Mouse (Mus musculus) cortical plate, adult 2 months (tissue): ENCODE results near the gene Cpeb1.

Source experiments
- CTCF ChIP-seq: fragments of 200-500 bp; IDR thresholded peaks from 2 replicates; pipeline ENCODE4 v1.5.1; 2011; ENCODE audit warnings: mild to moderate bottlenecking, control low read depth, low read length; ENCODE audit not compliant: insufficient read depth; ENCODE audit errors: extremely low read depth
- POLR2A ChIP-seq: fragments of 200-500 bp; IDR thresholded peaks from 2 replicates; pipeline ENCODE4 v1.6.1; 2011; ENCODE audit warnings: mild to moderate bottlenecking, low read length, control low read depth; ENCODE audit not compliant: insufficient read depth; ENCODE audit errors: extremely low read depth

DNA sequence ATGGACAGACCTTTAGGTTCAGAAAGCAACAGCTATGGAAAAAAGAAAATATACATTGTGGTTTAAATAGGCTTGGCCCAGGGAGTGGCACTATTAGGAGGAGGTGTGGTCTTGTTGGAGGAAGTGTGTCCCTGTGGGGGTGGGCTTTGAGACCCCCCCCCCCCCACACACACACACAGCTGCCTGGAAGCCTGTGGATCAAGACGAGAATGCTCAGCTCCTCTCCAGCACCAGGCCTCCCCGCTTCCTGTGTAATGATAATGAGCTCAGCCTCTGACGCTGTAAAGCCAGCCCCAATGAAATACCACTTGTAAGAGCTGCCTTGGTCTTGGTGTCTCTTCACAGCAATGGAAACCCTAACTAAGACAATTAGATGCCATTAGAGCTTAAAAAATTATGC, 124.5 kb downstream of the Cpeb1 start:
- TF ChIP-seq POLR2A (no peak), CTCF (no peak)
